Mouse (Mus musculus) midbrain, embryonic 13.5 days (tissue): ENCODE measurements around the gene Nek9. TPM values are rescaled to one million over a fixed set of nuclear protein-coding genes. Genes with fewer than 3 reads are reported as not detected.

ENCODE experiments used
- polyA plus RNA-seq: library from polyadenylated mRNA; unstranded; fragments of >200 nt; fragmentation: Nextera tagmentation; extraction: Ambion mirVana; gene quantifications from 2 replicates; pipeline ENCODE4 v1.2.1, GENCODE M21; 2015

Nek9 gene
- polyA plus RNA-seq, 1 experiment from 2014 or later: 13.5 TPM

Other genes starting within 250 kb of the Nek9 start
- 1.8 and 2.8 TPM in 2 replicates for gene Prox2, start 228.6 kb downstream of the Nek9 start, polyA plus RNA-seq
- gene Dlst, start 228.5 kb downstream of the Nek9 start, polyA plus RNA-seq: 98.6 and 104 TPM in 2 replicates
- 15.6 and 16.6 TPM in 2 replicates for gene Rps6kl1, start 188.1 kb downstream of the Nek9 start, polyA plus RNA-seq
- 5.7 and 6.3 TPM in 2 replicates for gene Pgf, start 161.6 kb downstream of the Nek9 start, polyA plus RNA-seq
- 90.4 and 97.3 TPM in 2 replicates for gene Eif2b2, start 119.9 kb downstream of the Nek9 start, polyA plus RNA-seq
- 8.9 and 9.0 TPM in 2 replicates for gene Mlh3, start 68.8 kb downstream of the Nek9 start, polyA plus RNA-seq
- 68.1 and 71.4 TPM in 2 replicates for gene Acyp1, start 50.9 kb downstream of the Nek9 start, polyA plus RNA-seq
- gene Zc2hc1c, start 50.8 kb downstream of the Nek9 start, polyA plus RNA-seq: 1.3 TPM in 2 replicates
- 181 and 189 TPM in 2 replicates for gene Tmed10, start 35.5 kb upstream of the Nek9 start, polyA plus RNA-seq
- 0.82 and 0.90 TPM in 2 replicates for gene Fos, start 134.5 kb upstream of the Nek9 start, polyA plus RNA-seq